Mouse (Mus musculus) olfactory bulb, adult 2 months (tissue): ENCODE measurements around the gene Gsap.

Experiments
- CTCF ChIP-seq: fragments of 200-500 bp; IDR thresholded peaks from 2 replicates; pipeline ENCODE4 v1.5.1; 2012; ENCODE audit warnings: low read depth, mild to moderate bottlenecking, low read length, moderate library complexity; ENCODE audit not compliant: insufficient read depth
- POLR2A ChIP-seq: fragments of 200-500 bp; IDR thresholded peaks from 2 replicates; pipeline ENCODE4 v1.6.1; 2012; ENCODE audit warnings: mild to moderate bottlenecking, low read depth, low read length, moderate library complexity; ENCODE audit not compliant: insufficient read depth

GRCm38 (mm10) chr5:21136575-21136974 is 49.5 kb upstream of the Gsap start:
- TF ChIP-seq CTCF (no peak), POLR2A (no peak)
